Mouse (Mus musculus) forebrain, embryonic 15.5 days (tissue): ENCODE results near the gene Smg6. TPM values are rescaled to one million over a fixed set of nuclear protein-coding genes. Genes with fewer than 3 reads are reported as not detected.

Source experiments
- ATAC-seq: fragments of 200-750 bp; cut with Nextera tagmentation; replicated peaks from 2 replicates; pipeline ENCODE4 v1.8.0; 2017; ENCODE audit warnings: mild to moderate bottlenecking, moderate TSS enrichment, moderate library complexity
- H3K27ac ChIP-seq: fragments of 300-500 bp; sonication (generic); replicated peaks from 2 replicates; pipeline ENCODE4 v1.5.1; 2015; ENCODE audit warnings: mild to moderate bottlenecking, inconsistent platforms
- H3K27me3 ChIP-seq: fragments of 300-500 bp; sonication (generic); 2 replicates; pipeline ENCODE4 v1.6.1; 2015; ENCODE audit warnings: inconsistent platforms
- H3K36me3 ChIP-seq: fragments of 300-500 bp; sonication (generic); 2 replicates; pipeline ENCODE4 v1.6.1; 2015; ENCODE audit warnings: mild to moderate bottlenecking, inconsistent platforms
- H3K4me1 ChIP-seq: fragments of 300-500 bp; sonication (generic); 2 replicates; pipeline ENCODE4 v1.6.1; 2015; ENCODE audit warnings: inconsistent platforms
- H3K4me2 ChIP-seq: fragments of 300-500 bp; sonication (generic); replicated peaks from 2 replicates; pipeline ENCODE4 v1.6.1; 2015; ENCODE audit warnings: mild to moderate bottlenecking, inconsistent platforms
- H3K4me3 ChIP-seq: fragments of 300-500 bp; sonication (generic); 2 replicates; pipeline ENCODE4 v1.5.1; 2015; ENCODE audit warnings: mild to moderate bottlenecking, inconsistent platforms
- H3K9ac ChIP-seq: fragments of 300-500 bp; sonication (generic); replicated peaks from 2 replicates; pipeline ENCODE4 v1.6.1; 2015; ENCODE audit warnings: mild to moderate bottlenecking, inconsistent platforms
- H3K9me3 ChIP-seq: fragments of 300-500 bp; sonication (generic); 2 replicates; pipeline ENCODE4 v1.6.1; 2016; ENCODE audit warnings: inconsistent platforms
- WGBS: fragments of 180-500 bp; shearing (Covaris S2); methylation state at CpG from one replicate; pipeline ENCODE4 v1.1.7; 2015; ENCODE audit warnings: mixed read lengths; 5-methylcytosine and 5-hydroxymethylcytosine counted together
- polyA plus RNA-seq: library from polyadenylated mRNA; unstranded; fragments of >200 nt; fragmentation: Nextera tagmentation; extraction: Ambion mirVana; gene quantifications from 2 replicates; pipeline ENCODE4 v1.2.1, GENCODE M21; 2015

Gene Smg6
- polyA plus RNA-seq, 1 experiment from 2014 or later = 18.4 TPM

DNA sequence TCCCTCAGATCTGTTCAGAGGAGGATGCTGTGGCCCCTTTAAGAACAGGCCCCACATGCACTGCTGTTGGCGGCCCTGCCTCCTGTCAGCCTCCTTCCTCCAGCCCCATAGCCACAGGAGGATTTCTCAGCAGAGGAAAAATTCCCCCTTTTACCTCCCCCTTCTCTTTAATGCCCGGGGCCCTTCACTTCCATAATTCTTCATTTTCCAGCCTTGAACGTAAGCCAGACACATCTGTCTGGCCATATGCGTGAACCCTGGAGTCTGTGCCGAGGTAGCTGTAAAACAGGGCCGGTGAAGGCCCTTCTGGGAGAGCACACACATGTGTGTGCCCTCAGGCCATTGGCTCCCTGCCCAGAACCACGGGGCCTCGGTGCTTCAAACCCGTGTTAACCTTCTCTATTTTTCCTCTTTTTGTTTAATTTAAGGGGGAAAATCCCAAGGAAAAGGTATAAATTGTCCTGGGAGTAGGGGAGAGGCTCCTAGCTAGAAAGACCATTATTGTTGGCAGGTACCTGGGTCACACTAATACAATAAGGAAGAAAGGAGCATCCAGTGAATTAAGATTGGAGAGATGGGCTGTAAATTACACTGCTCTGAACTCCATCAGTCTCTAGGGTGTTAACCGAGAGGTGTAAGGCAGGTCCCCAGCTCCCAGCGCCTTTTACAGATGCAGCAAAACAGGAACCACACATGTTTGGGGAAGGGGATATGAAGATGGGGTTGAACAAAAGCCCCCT, 221.7 kb downstream of the Smg6 start:
- H3K4me3 ChIP-seq = no peak overlapping the region
- ATAC-seq = peak; percentile 57; the same call in 1 of the 2 replicates
- no peak overlapping the region for H3K4me2 ChIP-seq
- H3K9ac ChIP-seq = no peak overlapping the region
- WGBS = 31% methylated on average over 11 of the region's 11 CpGs
- H3K27ac ChIP-seq = peak overlapping the region; percentile 62
- peaks cover 7% of the 10 kb centered on the region for H3K4me1 ChIP-seq
- H3K27me3 ChIP-seq = no peaks in the 10 kb centered on the region
- H3K9me3 ChIP-seq = no peaks in the 10 kb centered on the region
- H3K36me3 ChIP-seq = peaks cover 30% of the 10 kb centered on the region

DNA sequence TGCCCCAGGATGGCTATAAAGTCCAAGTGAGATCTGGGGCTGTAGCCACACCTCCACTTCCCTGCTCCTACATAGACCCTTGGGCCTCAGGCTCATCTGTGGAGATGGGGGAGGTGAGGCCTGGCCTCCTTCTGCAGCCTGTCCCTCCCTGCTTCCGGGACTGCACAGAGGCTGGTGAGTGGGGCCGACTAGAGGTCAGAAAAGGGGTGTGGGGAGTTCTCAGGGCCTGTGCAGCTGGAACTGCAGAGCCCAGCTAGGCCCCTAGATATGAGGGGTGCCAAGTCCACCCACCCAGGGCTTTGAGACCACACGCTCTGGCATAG, 222.2 kb downstream of the Smg6 start:
- peaks cover 29% of the 10 kb centered on the region for H3K36me3 ChIP-seq
- H3K27ac ChIP-seq = peak overlapping the region; percentile 62
- peaks cover 7% of the 10 kb centered on the region for H3K4me1 ChIP-seq
- H3K4me2 ChIP-seq = no peak overlapping the region
- ATAC-seq = no peak
- no peak overlapping the region for H3K9ac ChIP-seq
- H3K9me3 ChIP-seq = no peaks in the 10 kb centered on the region
- 65% methylated on average over 3 of the region's 3 CpGs for WGBS
- H3K4me3 ChIP-seq = no peak overlapping the region
- no peaks in the 10 kb centered on the region for H3K27me3 ChIP-seq

DNA sequence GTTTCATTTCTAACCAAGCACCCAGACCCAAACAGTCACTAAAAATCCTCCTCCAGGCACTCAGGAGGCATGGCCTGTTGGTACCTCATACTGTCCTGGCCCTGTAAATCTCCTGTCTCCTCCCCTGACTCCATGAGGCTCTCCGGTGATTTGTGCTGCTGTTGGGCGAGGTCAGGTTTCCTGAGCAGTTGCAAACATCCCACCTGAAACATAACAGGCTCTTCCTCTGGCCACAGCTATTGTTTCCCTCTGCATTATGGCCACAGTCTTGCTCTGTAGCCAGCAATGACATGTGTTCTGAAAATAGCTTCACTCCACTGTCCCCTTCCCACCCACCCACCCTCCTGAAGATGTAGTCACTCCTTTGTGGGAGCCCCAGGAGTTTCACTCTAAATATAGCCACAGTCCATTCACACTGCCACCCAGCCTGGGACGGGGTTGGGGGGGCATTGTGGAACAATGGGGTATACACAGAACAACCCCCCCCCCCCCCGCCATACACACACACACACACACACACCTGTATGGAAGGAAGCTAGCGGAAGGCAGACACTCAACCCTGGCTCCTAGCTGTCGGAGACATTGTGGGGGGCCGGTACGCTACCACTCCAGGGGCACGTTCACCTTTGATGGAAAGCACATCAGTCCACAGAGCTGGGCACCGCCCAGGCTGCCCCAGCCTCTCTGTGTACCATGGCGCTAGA, 222.9 kb downstream of the Smg6 start:
- Histone ChIP-seq H3K4me3 (no peak overlapping the region), H3K9ac (no peak overlapping the region), H3K36me3 (peaks cover 22% of the 10 kb centered on the region), H3K9me3 (no peaks in the 10 kb centered on the region), H3K4me2 (no peak overlapping the region), H3K27me3 (no peaks in the 10 kb centered on the region), H3K4me1 (peaks cover 7% of the 10 kb centered on the region), H3K27ac (0 out of 2 replicates have a peak overlapping the region, but pooled peaks have one; percentile 62)
- WGBS = 90% methylated on average over 10 of the region's 11 CpGs
- no peak for ATAC-seq

DNA sequence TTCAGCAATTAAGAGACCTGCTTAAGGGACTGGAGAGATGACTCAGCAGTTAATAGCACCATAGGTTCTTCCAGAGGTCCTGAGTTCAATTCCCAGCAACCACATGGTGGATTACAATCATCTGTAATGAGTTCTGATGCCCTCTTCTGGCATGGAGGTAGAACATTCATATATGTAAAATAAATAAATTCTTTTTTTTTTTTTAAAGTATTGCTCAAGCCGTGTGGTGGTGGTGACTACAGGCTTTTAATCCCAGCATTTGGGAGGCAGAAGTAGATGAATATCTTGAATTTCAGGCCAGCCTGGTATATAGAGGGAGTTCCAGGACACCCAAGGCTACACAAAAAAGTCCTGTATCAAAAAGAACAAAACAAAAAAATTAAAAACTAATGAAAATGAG, 224.7 kb downstream of the Smg6 start:
- ATAC-seq = no peak
- Histone ChIP-seq H3K27me3 (no peaks in the 10 kb centered on the region), H3K9me3 (no peaks in the 10 kb centered on the region), H3K36me3 (peaks cover 6% of the 10 kb centered on the region; the same call in 1 of the 2 replicates), H3K4me3 (no peak overlapping the region), H3K4me2 (no peak overlapping the region), H3K9ac (no peak overlapping the region), H3K27ac (no peak overlapping the region), H3K4me1 (peaks cover 7% of the 10 kb centered on the region)
- 87% methylated on average over 1 of the region's 1 CpGs for WGBS

DNA sequence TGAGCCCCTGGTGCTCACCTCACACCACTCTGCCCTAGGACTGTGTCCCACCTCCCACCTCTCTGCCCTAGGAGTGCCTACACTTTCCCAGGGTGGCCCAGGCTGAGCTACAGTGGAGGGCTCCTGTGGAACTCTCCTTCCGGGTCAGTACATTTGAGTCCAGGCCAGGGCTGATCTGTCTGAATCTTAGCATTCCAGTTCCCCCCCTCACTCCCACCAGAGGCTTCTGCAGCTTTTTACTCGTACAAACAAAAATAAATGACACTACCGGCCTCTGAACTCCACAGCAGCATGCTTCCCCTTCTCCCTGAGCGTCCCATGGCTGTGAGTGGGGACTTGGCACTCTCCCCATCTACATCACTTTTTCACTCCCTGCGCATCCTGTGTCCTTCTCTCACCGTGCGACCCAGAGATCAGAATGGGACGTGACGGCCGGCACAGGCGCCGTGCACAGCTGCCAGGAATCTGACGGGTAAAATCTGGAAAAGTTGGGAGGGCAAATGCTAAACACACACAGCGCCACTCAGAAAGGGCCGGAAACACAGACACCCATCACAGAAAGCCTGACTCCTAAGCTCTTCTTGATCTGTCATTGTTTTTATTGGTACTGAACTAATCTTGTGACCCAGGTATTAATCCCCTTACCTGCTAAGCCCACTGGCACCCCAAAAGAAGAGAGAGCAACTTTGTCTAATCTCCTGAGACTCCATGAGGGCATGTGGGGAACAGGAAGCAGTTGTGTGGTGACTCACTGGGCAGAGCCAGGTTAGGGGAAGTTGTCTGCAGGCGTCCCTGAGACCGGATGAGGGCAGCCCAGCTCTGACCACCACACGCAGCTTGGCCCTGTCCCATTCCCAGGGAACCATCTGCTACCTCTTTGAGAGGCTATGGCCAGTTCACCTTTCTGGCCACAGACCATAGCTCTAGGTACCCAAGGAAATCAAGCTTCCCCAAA, 227.3 kb downstream of the Smg6 start:
- Histone ChIP-seq H3K4me1 (no peaks in the 10 kb centered on the region; the same call in 1 of the 2 replicates), H3K9ac (no peak overlapping the region), H3K4me2 (no peak overlapping the region), H3K36me3 (peaks cover 6% of the 10 kb centered on the region; the same call in 1 of the 2 replicates), H3K27me3 (no peaks in the 10 kb centered on the region), H3K4me3 (no peak overlapping the region), H3K9me3 (no peaks in the 10 kb centered on the region), H3K27ac (0 out of 2 replicates have a peak overlapping the region, but pooled peaks have one; percentile 25)
- 84% methylated on average over 18 of the region's 18 CpGs for WGBS
- ATAC-seq = no peak

DNA sequence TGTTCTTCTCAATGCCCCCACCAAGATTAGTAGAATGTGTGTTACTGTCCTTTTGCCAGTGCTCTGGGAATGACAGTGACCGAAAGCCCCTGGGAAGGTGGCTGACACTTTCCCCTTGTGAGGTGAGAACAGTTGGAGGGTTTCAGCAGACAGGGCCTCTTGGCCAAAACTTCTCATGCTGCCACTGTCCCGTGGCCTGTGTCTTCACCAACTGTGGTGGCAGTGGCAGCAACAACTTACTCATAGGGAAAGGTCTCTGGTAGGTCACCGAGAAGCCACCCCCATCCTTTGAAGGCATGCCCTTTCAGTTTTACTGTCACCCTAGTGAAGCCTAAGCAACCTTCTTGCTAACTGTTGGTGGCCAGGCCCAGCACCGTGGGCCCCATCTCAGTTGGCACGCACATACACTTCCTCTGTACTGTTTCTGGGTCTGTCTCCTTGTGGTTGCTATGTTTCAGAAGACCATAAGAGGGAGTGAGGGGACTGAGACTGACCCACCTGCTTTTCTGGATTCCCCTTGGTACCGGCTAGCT, 228.5 kb downstream of the Smg6 start:
- H3K9me3 ChIP-seq = no peaks in the 10 kb centered on the region
- H3K4me3 ChIP-seq = no peak overlapping the region
- no peaks in the 10 kb centered on the region for H3K27me3 ChIP-seq
- H3K27ac ChIP-seq = no peak overlapping the region
- no peak for ATAC-seq
- 77% methylated on average over 6 of the region's 6 CpGs for WGBS
- peaks cover 6% of the 10 kb centered on the region; the same call in 1 of the 2 replicates for H3K36me3 ChIP-seq
- no peaks in the 10 kb centered on the region for H3K4me1 ChIP-seq
- H3K4me2 ChIP-seq = no peak overlapping the region
- H3K9ac ChIP-seq = no peak overlapping the region

DNA sequence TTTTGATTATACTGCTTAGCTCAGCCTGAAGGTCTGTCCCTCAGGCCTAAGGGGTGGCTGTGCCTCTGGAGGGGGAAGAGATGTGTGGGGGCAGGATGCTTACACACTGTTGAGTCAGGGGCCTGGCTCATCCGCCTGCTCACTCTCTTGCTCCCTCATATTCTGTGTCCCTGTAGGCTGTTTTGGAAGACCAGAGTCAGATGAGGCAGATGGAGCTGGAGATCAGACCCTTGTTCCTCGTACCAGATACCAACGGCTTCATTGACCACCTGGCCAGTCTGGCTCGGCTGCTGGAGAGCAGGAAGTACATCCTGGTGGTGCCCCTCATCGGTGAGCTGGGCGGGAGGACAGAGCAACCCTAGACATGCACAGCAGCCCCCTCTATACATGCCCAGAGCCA, 230.4 kb downstream of the Smg6 start:
- peaks cover 8% of the 10 kb centered on the region; the same call in 1 of the 2 replicates for H3K36me3 ChIP-seq
- WGBS = 81% methylated on average over 6 of the region's 6 CpGs
- H3K9me3 ChIP-seq = no peaks in the 10 kb centered on the region
- H3K4me2 ChIP-seq = no peak overlapping the region
- no peaks in the 10 kb centered on the region for H3K4me1 ChIP-seq
- H3K27ac ChIP-seq = 0 out of 2 replicates have a peak overlapping the region, but pooled peaks have one; percentile 24
- ATAC-seq = no peak
- H3K27me3 ChIP-seq = no peaks in the 10 kb centered on the region
- no peak overlapping the region for H3K9ac ChIP-seq
- no peak overlapping the region for H3K4me3 ChIP-seq

DNA sequence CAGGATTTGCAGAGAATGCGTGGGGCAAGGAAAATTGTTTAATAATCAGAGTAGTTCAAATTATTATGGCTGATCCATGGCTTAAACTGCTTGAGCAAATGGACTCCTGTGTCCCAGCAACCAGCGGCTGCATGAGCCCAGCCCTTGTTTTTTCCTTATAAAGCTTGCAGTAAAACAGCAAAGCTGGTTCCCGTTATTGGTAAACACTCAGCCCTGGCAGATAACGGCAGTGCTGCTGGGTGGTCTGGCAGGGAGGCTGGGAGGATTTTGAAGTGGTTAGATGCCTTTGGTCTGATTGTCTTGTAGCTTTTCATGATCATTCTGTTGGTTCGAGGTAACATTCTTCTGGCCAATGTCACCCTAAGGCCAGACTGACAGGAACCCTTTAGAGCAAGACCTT, 230.8 kb downstream of the Smg6 start:
- Histone ChIP-seq H3K27me3 (no peaks in the 10 kb centered on the region), H3K4me3 (no peak overlapping the region), H3K36me3 (peaks cover 8% of the 10 kb centered on the region; the same call in 1 of the 2 replicates), H3K4me1 (peaks cover 2% of the 10 kb centered on the region; the same call in 1 of the 2 replicates), H3K9ac (no peak overlapping the region), H3K9me3 (no peaks in the 10 kb centered on the region), H3K27ac (0 out of 2 replicates have a peak overlapping the region, but pooled peaks have one; percentile 24), H3K4me2 (no peak overlapping the region)
- ATAC-seq = no peak
- 69% methylated on average over 5 of the region's 5 CpGs for WGBS

DNA sequence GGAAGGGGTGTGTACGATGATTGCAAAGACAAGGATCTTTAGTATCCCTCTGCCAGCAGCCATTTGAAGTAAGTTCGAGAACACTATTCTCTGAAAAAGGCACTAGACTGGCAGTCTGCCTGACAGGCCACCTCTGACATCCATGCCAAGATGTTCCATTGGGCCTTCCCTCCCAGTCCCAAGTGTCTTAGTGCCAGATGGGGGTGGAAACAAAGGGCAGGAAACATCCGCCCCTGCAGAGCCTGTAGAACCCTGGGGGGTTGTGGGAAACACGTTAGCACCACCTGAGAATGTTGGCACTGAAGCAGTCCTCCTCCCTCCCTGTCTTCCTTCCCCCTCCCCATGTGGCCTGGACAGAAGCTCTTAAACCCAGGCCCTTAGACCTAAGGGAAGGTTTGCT, 231.4 kb downstream of the Smg6 start:
- Histone ChIP-seq H3K4me1 (peaks cover 3% of the 10 kb centered on the region; the same call in 1 of the 2 replicates), H3K9me3 (no peaks in the 10 kb centered on the region), H3K27ac (no peak overlapping the region), H3K27me3 (no peaks in the 10 kb centered on the region), H3K4me2 (no peak overlapping the region), H3K36me3 (peaks cover 8% of the 10 kb centered on the region; the same call in 1 of the 2 replicates), H3K9ac (no peak overlapping the region), H3K4me3 (no peak overlapping the region)
- 54% methylated on average over 4 of the region's 4 CpGs for WGBS
- ATAC-seq = no peak

DNA sequence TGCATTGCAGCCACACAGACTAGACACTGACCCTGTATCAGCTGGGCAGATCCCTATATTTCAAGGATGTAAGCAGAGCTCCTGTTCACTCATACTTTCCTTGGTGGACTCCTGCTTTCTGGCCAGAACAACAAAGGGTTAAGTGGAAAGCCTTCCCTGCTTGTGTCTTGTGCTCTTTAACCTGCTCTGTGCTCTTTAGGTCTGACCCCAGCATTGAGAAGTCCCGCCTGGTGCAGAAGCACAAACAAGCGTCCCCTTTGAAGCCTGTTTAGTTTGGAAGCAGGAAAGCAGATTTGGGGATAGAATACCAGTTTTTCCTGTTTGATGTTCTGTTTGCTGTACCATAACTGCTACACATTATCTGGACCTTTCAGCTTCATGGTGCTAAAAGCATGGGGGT, 232.3 kb downstream of the Smg6 start:
- Histone ChIP-seq H3K4me3 (no peak overlapping the region), H3K27ac (no peak overlapping the region), H3K4me1 (peaks cover 3% of the 10 kb centered on the region; the same call in 1 of the 2 replicates), H3K36me3 (peaks cover 10% of the 10 kb centered on the region; the same call in 1 of the 2 replicates), H3K27me3 (no peaks in the 10 kb centered on the region), H3K9ac (no peak overlapping the region), H3K4me2 (no peak overlapping the region), H3K9me3 (no peaks in the 10 kb centered on the region)
- ATAC-seq = no peak
- WGBS = 66% methylated on average over 2 of the region's 2 CpGs

DNA sequence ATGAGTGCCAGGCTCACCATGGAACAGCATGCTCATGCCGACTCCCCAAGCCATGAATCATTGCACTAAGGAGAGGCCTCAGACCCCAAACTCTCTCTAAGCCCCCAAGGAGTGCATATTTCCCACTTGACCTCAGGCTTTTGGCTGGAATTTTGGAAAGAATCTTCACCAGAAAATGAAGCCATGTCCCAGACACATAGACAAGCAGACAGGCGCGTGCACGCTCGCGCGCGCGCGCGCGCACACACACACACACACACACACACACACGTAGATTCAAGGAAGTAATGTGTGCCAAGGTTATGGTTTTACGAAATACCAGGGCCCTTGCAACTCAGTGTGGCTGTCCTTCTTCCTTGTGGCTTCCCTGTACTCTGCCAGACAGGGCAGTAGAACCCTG, 232.8 kb downstream of the Smg6 start:
- 95% methylated on average over 14 of the region's 14 CpGs for WGBS
- H3K27me3 ChIP-seq = peaks cover 3% of the 10 kb centered on the region; the same call in 1 of the 2 replicates

More for the DNA sequence above, 232.8 kb downstream of the Smg6 start:
- no peak overlapping the region for H3K4me2 ChIP-seq
- ATAC-seq = no peak
- peaks cover 15% of the 10 kb centered on the region; the same call in 1 of the 2 replicates for H3K36me3 ChIP-seq
- H3K27ac ChIP-seq = no peak overlapping the region
- H3K4me3 ChIP-seq = no peak overlapping the region
- H3K9me3 ChIP-seq = no peaks in the 10 kb centered on the region
- H3K4me1 ChIP-seq = peaks cover 3% of the 10 kb centered on the region; the same call in 1 of the 2 replicates
- H3K9ac ChIP-seq = no peak overlapping the region
